Mouse (Mus musculus): ENCODE results near the gene Olfr984.

DNA sequence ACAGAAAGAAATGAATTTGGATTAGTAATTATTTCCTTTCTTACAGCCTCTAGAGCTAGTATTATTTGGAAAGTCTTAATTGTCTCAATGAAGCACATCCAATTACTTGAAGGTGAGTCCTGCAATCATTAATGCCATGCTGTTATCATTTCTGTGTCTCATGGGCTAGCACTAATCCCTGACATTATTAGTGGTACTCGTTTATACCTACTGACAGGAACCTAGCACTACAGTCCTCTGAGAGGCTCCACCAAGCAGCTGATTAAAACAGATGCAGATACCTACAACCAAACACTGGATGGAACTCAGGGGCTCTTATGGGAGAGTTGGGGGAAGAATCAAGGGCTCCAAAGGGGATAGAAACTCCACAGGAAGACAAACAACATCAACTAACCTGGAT lies 27.5 kb upstream of the Olfr984 start:
- TF ChIP-seq CTCF (IDR thresholded peaks at IDR 0.05; ENCODE audit: extremely low read depth, insufficient read length, insufficient replicate concordance, low read depth, low read length) = no peak
- TF ChIP-seq POLR2A (IDR thresholded peaks at IDR 0.05; ENCODE audit: low read depth, low read length) = no peak
